Mouse (Mus musculus) kidney, postnatal 36 days (tissue): Measurements from ENCODE around the gene Il18r1.

Source experiments
- DNase-seq, 2 experiments: peaks; one replicate each; pipeline ENCODE4 v3.0.0; 2021 to 2022; ENCODE audit warnings: mixed read lengths in 2 of 2

The Il18r1 gene

GRCm38 (mm10) chr1:40465477-40466430 is at the start of gene Il18r1:
Il18r1 (plus strand) TSS chr1:40465552.
- peak; percentile 17 to 51 for DNase-seq

GRCm38 (mm10) chr1:40417034-40417433 is 48.3 kb upstream of the Il18r1 start:
- DNase-seq: no peak

GRCm38 (mm10) chr1:40418512-40418911 is 46.8 kb upstream of the Il18r1 start:
- peak; percentile 2 to 6 for DNase-seq

GRCm38 (mm10) chr1:40423892-40424291 is 41.5 kb upstream of the Il18r1 start:
- DNase-seq: no peak

GRCm38 (mm10) chr1:40427270-40427669 is 38.1 kb upstream of the Il18r1 start:
- no peak for DNase-seq

- DNase-seq: no peak
Measured at GRCm38 (mm10) chr1:40427901-40428300, 37.5 kb upstream of the Il18r1 start.

GRCm38 (mm10) chr1:40428910-40429675 is 36.3 kb upstream of the Il18r1 start, which contains the start of gene Il1rl1:
Il1rl1 (plus strand) TSS chr1:40429570.
- no peak for DNase-seq

- DNase-seq: no peak
Measured at GRCm38 (mm10) chr1:40430143-40430834, 35.1 kb upstream of the Il18r1 start.

GRCm38 (mm10) chr1:40432169-40432568 is 33.2 kb upstream of the Il18r1 start:
- no peak for DNase-seq

GRCm38 (mm10) chr1:40435936-40436335 is 29.4 kb upstream of the Il18r1 start:
- no peak for DNase-seq

- no peak for DNase-seq
Measured at GRCm38 (mm10) chr1:40437340-40437739, 28.0 kb upstream of the Il18r1 start.

GRCm38 (mm10) chr1:40439504-40439903 is 25.8 kb upstream of the Il18r1 start:
- DNase-seq: no peak

GRCm38 (mm10) chr1:40444800-40445199 is 20.6 kb upstream of the Il18r1 start:
- DNase-seq: no peak

GRCm38 (mm10) chr1:40467306-40467705 is 2.0 kb downstream of the Il18r1 start:
- no peak for DNase-seq

- no peak for DNase-seq
Measured at GRCm38 (mm10) chr1:40468805-40469204, 3.5 kb downstream of the Il18r1 start.

GRCm38 (mm10) chr1:40469900-40470299 is 4.5 kb downstream of the Il18r1 start:
- no peak for DNase-seq

GRCm38 (mm10) chr1:40472401-40472800 is 7.0 kb downstream of the Il18r1 start:
- DNase-seq: no peak

GRCm38 (mm10) chr1:40473640-40474039 is 8.3 kb downstream of the Il18r1 start:
- no peak for DNase-seq

- DNase-seq: no peak
Measured at GRCm38 (mm10) chr1:40474336-40474735, 9.0 kb downstream of the Il18r1 start.

- no peak for DNase-seq
Measured at GRCm38 (mm10) chr1:40475697-40476096, 10.3 kb downstream of the Il18r1 start.

- DNase-seq: no peak
Measured at GRCm38 (mm10) chr1:40476756-40477155, 11.4 kb downstream of the Il18r1 start.

GRCm38 (mm10) chr1:40479505-40479923 is 14.2 kb downstream of the Il18r1 start:
- DNase-seq: no peak

GRCm38 (mm10) chr1:40494594-40494993 is 29.2 kb downstream of the Il18r1 start:
- no peak for DNase-seq
